Mouse (Mus musculus): ENCODE measurements around the gene Uts2r. TPM values are rescaled to one million over a fixed set of nuclear protein-coding genes. Genes with fewer than 3 reads are reported as not detected.

Uts2r gene
- polyA plus RNA-seq, 1 experiment from 2014 or later: not detected

DNA sequence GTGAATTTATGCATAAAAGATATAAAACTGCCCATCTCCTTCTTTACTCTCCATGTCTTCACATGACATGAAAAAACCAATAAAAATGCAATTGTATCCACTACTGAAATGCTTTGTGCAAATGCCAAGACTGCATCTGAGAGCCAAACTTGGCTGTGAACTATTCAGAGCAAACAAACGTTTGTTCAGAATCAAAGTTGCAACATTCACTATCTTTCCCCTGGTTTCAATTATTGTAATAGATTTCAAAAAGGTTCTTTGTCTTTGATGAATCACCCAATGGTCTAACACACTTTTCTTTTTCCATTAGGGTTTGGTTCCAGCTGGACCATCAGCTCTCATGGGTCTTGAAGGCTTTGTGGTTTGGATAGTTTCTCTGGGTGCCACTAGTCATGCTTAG is 30.5 kb upstream of the Uts2r start:
- Histone ChIP-seq H3K27ac (ENCODE audit: low read length) (no peak overlapping the region), H3K9ac (replicated peaks; ENCODE audit: low read depth) (no peak overlapping the region), H3K27me3 (replicated peaks; ENCODE audit: insufficient read depth, low read length) (no peaks in the 10 kb centered on the region), H3K4me1 (ENCODE audit: insufficient read depth, low read depth, low read length) (no peaks in the 10 kb centered on the region), H3K36me3 (ENCODE audit: insufficient read depth, low read length) (no peaks in the 10 kb centered on the region), H3K9me3 (ENCODE audit: low read length) (no peaks in the 10 kb centered on the region), H3K4me3 (ENCODE audit: low read depth, low read length) (no peak overlapping the region), H3K4me2 (replicated peaks; ENCODE audit: low read depth, low read length) (no peak overlapping the region)
- DNase-seq (ENCODE audit: low spot score) (peak; percentile 36), ATAC-seq (no peak)
- TF ChIP-seq EP300 (IDR thresholded peaks at IDR 0.05) (no peak), CTCF (IDR thresholded peaks at IDR 0.05) (no peak)
- WGBS: 50% methylated on average over 1 of the region's 1 CpGs

- TF ChIP-seq EP300 (IDR thresholded peaks at IDR 0.05): no peak
- TF ChIP-seq CTCF (IDR thresholded peaks at IDR 0.05): no peak
- H3K27ac ChIP-seq (ENCODE audit: low read length): no peak overlapping the region
- no peaks in the 10 kb centered on the region for H3K27me3 ChIP-seq (replicated peaks; ENCODE audit: insufficient read depth, low read length)
- H3K36me3 ChIP-seq (ENCODE audit: insufficient read depth, low read length): no peaks in the 10 kb centered on the region
- ATAC-seq: no peak
- DNase-seq (ENCODE audit: low spot score): no peak
- no peaks in the 10 kb centered on the region for H3K9me3 ChIP-seq (ENCODE audit: low read length)
- 29% methylated on average over 1 of the region's 1 CpGs for WGBS
- H3K9ac ChIP-seq (replicated peaks; ENCODE audit: low read depth): no peak overlapping the region
- no peak overlapping the region for H3K4me3 ChIP-seq (ENCODE audit: low read depth, low read length)
- no peaks in the 10 kb centered on the region for H3K4me1 ChIP-seq (ENCODE audit: insufficient read depth, low read depth, low read length)
- no peak overlapping the region for H3K4me2 ChIP-seq (replicated peaks; ENCODE audit: low read depth, low read length)
Observed at GRCm38 (mm10) chr11:121134600-121134999, 25.5 kb upstream of the Uts2r start.

- H3K4me3 ChIP-seq (ENCODE audit: low read depth, low read length): no peak overlapping the region
- ATAC-seq: no peak
Observed at GRCm38 (mm10) chr11:121137682-121138081, 22.4 kb upstream of the Uts2r start.

GRCm38 (mm10) chr11:121138732-121139131 is 21.3 kb upstream of the Uts2r start:
- ATAC-seq (no peak), DNase-seq (ENCODE audit: low spot score) (peak; percentile 23)
- no peak overlapping the region for H3K4me3 ChIP-seq (ENCODE audit: low read depth, low read length)
- no peak overlapping the region for H3K9ac ChIP-seq (replicated peaks; ENCODE audit: low read depth)
- 38% methylated on average over 6 of the region's 6 CpGs for WGBS
- no peaks in the 10 kb centered on the region for H3K27me3 ChIP-seq (replicated peaks; ENCODE audit: insufficient read depth, low read length)
- H3K9me3 ChIP-seq (ENCODE audit: low read length): no peaks in the 10 kb centered on the region
- TF ChIP-seq EP300 (IDR thresholded peaks at IDR 0.05): no peak
- TF ChIP-seq CTCF (IDR thresholded peaks at IDR 0.05): peak; percentile 54
- no peak overlapping the region for H3K4me2 ChIP-seq (replicated peaks; ENCODE audit: low read depth, low read length)
- no peaks in the 10 kb centered on the region for H3K4me1 ChIP-seq (ENCODE audit: insufficient read depth, low read depth, low read length)
- H3K36me3 ChIP-seq (ENCODE audit: insufficient read depth, low read length): no peaks in the 10 kb centered on the region
- H3K27ac ChIP-seq (ENCODE audit: low read length): no peak overlapping the region

More at GRCm38 (mm10) chr11:121137682-121138081, 22.4 kb upstream of the Uts2r start:
- WGBS: 87% methylated on average over 5 of the region's 5 CpGs
- Histone ChIP-seq H3K4me1 (ENCODE audit: insufficient read depth, low read depth, low read length) (no peaks in the 10 kb centered on the region), H3K27ac (ENCODE audit: low read length) (no peak overlapping the region), H3K36me3 (ENCODE audit: insufficient read depth, low read length) (no peaks in the 10 kb centered on the region), H3K4me2 (replicated peaks; ENCODE audit: low read depth, low read length) (no peak overlapping the region), H3K9me3 (ENCODE audit: low read length) (no peaks in the 10 kb centered on the region), H3K27me3 (replicated peaks; ENCODE audit: insufficient read depth, low read length) (no peaks in the 10 kb centered on the region), H3K9ac (replicated peaks; ENCODE audit: low read depth) (no peak overlapping the region)
- no peak for TF ChIP-seq EP300 (IDR thresholded peaks at IDR 0.05)
- TF ChIP-seq CTCF (IDR thresholded peaks at IDR 0.05): no peak
- DNase-seq (ENCODE audit: low spot score): no peak

DNA sequence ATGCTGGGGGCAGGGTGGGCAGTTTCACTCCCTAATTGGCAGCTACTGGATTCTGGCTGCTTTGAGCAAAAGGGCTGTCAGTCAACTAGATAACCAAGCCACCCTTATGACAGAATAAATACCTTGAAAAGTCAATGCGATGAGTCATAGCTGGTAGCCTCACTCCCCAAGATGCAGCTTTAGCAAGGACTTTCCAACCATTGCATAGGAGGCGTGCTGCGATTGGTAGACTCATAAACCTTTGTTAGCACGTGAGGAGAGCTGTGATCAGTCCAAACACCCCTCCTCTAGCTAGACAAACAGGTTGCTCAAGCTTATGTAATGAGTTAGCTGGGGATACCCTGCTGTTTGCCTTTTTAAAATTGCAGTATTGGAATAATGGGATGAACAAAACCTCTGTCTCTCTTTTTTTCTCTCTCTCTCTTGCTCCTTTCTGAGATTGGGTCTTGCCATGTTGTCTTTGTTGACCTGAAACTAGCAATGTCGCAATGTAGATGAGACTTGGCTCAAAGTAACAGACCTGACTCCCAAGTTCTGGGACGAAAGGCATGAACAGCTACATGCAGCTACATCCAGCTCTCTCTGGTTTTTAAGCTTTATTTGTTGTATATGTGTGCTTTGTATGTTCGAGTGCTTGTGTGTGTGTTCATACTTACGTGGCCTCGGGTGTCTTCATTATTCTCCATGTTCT is 16.6 kb upstream of the Uts2r start:
- H3K9me3 ChIP-seq (ENCODE audit: low read length): no peaks in the 10 kb centered on the region
- ATAC-seq (no peak; the same call in 1 of the 2 replicates), DNase-seq (ENCODE audit: low spot score) (peak; percentile 35)
- no peak for TF ChIP-seq EP300 (IDR thresholded peaks at IDR 0.05)
- no peak for TF ChIP-seq CTCF (IDR thresholded peaks at IDR 0.05)
- H3K4me3 ChIP-seq (ENCODE audit: low read depth, low read length): no peak overlapping the region
- WGBS: 61% methylated on average over 9 of the region's 9 CpGs
- H3K27me3 ChIP-seq (replicated peaks; ENCODE audit: insufficient read depth, low read length): no peaks in the 10 kb centered on the region
- no peak overlapping the region for H3K4me2 ChIP-seq (replicated peaks; ENCODE audit: low read depth, low read length)
- no peaks in the 10 kb centered on the region for H3K4me1 ChIP-seq (ENCODE audit: insufficient read depth, low read depth, low read length)
- H3K9ac ChIP-seq (replicated peaks; ENCODE audit: low read depth): no peak overlapping the region
- no peaks in the 10 kb centered on the region for H3K36me3 ChIP-seq (ENCODE audit: insufficient read depth, low read length)
- H3K27ac ChIP-seq (ENCODE audit: low read length): no peak overlapping the region

- H3K9ac ChIP-seq (replicated peaks; ENCODE audit: low read depth): no peak within 1 kb of the TSS
- H3K27ac ChIP-seq (ENCODE audit: low read length): no peak within 1 kb of the TSS
- ATAC-seq (no peak), DNase-seq (ENCODE audit: low spot score) (no peak)
- H3K36me3 ChIP-seq (ENCODE audit: insufficient read depth, low read length): no peaks in the 10 kb centered on the region
- no peaks in the 10 kb centered on the region for H3K4me1 ChIP-seq (ENCODE audit: insufficient read depth, low read depth, low read length)
- no peak within 1 kb of the TSS for H3K4me2 ChIP-seq (replicated peaks; ENCODE audit: low read depth, low read length)
- 89% methylated on average over 22 of the region's 22 CpGs for WGBS
- H3K4me3 ChIP-seq (ENCODE audit: low read depth, low read length): no peak within 1 kb of the TSS
- no peaks in the 10 kb centered on the region for H3K27me3 ChIP-seq (replicated peaks; ENCODE audit: insufficient read depth, low read length)
- H3K9me3 ChIP-seq (ENCODE audit: low read length): no peaks in the 10 kb centered on the region
- TF ChIP-seq EP300 (IDR thresholded peaks at IDR 0.05): no peak
- TF ChIP-seq CTCF (IDR thresholded peaks at IDR 0.05): no peak
Observed at GRCm38 (mm10) chr11:121145865-121146264, 14.2 kb upstream of the Uts2r start, which contains the start of gene Tex19.1. Tex19.1 (plus strand) TSS chr11:121146143.
